Mouse (Mus musculus) embryonic fibroblast, embryonic 13.5 days (primary cell): ENCODE measurements around the gene Tagap. TPM values are rescaled to one million over a fixed set of nuclear protein-coding genes. Genes with fewer than 3 reads are reported as not detected.

Experiments
- H3K27ac ChIP-seq: 2 replicates; pipeline ENCODE4 v1.5.1; 2012; ENCODE audit warnings: low read length, control low read depth, inconsistent platforms; ENCODE audit not compliant: insufficient read depth
- H3K4me1 ChIP-seq: 2 replicates; pipeline ENCODE4 v1.6.1; 2011; ENCODE audit warnings: low read length; ENCODE audit not compliant: control insufficient read depth, insufficient read depth
- H3K4me3 ChIP-seq: 2 replicates; pipeline ENCODE4 v1.5.1; 2011; ENCODE audit warnings: mild to moderate bottlenecking, control low read depth, low read length; ENCODE audit not compliant: insufficient read depth
- CTCF ChIP-seq: IDR thresholded peaks from 2 replicates; pipeline ENCODE4 v1.5.1; 2011; ENCODE audit warnings: mild to moderate bottlenecking, control low read depth, low read length, moderate library complexity, borderline replicate concordance; ENCODE audit not compliant: insufficient read depth
- POLR2A ChIP-seq: IDR thresholded peaks from 2 replicates; pipeline ENCODE4 v1.6.1; 2011; ENCODE audit warnings: low read depth, mild to moderate bottlenecking, control low read depth, low read length, moderate library complexity
- polyA plus RNA-seq: library from polyadenylated mRNA; stranded (reverse); fragments of >200 nt; gene quantifications from 2 replicates; pipeline ENCODE4 v1.2.4, GENCODE M21; 2011; ENCODE audit warnings: low read depth; ENCODE audit not compliant: missing spikeins, insufficient read length

The Tagap gene
- polyA plus RNA-seq, 1 experiment, result not detected

DNA sequence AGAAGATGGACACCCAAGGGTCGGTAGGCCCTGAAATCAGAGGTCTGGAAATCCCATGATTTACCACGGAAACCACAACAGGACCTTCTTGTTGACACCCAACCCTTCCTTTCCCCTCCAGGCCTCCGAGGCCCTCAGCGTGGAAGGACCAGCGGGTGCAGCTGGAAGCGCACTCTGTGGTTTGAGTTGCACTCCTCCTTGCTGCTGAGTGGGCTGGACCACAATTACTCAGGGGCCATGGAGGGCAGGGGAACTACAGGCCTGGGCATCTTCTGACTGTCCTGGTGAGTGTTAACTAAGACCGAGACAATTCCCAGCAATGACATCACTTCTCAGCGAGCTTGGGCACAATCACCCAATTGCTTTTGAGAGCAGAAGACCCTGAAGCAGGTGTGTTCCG lies 36.8 kb upstream of the Tagap start:
- H3K4me1 ChIP-seq, result no peaks in the 10 kb centered on the region
- TF ChIP-seq CTCF, result no peak
- no peak for TF ChIP-seq POLR2A
- no peak overlapping the region for H3K4me3 ChIP-seq
- no peak overlapping the region for H3K27ac ChIP-seq

DNA sequence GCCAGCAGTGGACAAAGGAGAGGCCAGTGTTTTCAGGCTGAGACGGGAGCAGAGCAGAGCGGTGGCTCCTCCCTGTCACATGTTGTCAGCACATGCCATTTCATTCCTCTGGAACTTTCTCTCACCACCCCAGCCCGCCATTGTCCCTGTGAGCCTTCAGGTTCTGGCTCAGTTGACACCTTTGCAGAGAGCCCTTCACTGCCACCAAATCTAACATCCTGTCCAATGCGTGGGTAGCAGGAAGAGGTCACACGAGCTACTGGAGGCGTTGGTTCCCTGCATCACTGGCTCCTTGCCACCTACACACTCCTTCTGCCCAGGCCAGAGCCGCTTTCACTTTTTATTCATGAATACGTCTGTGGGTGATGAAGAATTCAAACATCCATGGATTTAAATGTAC lies 33.1 kb upstream of the Tagap start:
- Histone ChIP-seq H3K4me1 (no peaks in the 10 kb centered on the region), H3K27ac (no peak overlapping the region), H3K4me3 (no peak overlapping the region)
- TF ChIP-seq POLR2A, result no peak
- no peak for TF ChIP-seq CTCF

DNA sequence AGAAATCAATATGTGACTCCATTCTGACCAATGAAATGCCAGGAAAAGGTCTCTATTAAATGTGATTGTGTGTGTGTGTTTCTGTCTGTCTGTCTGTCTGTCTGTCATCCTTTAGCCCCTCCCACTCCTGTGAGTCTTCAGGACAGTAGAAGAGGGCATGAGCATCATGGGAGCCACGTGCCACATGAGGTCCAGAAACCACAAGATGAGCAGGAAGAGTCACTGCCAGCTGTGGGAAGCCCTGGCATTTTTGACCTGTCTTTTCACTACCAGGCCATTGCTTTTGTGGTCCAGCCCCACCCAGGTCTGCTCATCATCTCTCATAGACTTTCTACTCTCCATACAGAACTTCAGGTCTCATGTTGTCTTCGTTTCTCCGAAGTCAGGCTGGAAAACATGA lies 31.7 kb upstream of the Tagap start:
- TF ChIP-seq CTCF, result no peak
- TF ChIP-seq POLR2A, result no peak
- Histone ChIP-seq H3K4me3 (no peak overlapping the region), H3K4me1 (peaks cover 6% of the 10 kb centered on the region; the same call in 1 of the 2 replicates), H3K27ac (no peak overlapping the region)

DNA sequence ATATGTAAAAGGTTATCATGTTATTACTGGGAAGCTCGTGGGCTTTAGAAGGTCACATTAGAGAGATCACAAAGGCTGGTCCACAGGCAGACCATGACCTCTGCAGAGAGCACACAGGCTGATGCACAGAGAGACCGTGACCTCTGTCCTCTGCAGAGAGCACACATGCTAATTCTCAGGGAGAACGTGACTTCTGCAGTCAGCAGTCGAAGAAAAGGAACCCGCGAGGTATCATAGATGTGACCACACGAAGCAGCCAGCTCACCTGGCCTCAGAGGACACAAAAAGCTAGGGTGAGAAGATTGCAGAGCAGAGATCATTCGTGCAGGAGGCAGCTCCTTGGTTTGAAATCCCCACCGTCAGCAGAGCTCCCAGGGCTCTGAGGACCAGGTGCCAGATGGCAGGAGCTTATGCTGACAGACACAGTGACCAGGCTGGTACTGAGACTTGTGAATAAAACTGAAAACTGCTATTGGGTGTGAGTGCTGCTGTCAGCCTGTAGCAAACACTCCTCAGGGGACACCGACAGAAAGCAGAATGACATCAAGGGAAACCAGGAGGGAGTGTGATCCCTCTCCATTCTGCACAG lies 29.7 kb upstream of the Tagap start:
- H3K27ac ChIP-seq, result no peak overlapping the region
- no peak for TF ChIP-seq CTCF
- TF ChIP-seq POLR2A, result no peak

DNA sequence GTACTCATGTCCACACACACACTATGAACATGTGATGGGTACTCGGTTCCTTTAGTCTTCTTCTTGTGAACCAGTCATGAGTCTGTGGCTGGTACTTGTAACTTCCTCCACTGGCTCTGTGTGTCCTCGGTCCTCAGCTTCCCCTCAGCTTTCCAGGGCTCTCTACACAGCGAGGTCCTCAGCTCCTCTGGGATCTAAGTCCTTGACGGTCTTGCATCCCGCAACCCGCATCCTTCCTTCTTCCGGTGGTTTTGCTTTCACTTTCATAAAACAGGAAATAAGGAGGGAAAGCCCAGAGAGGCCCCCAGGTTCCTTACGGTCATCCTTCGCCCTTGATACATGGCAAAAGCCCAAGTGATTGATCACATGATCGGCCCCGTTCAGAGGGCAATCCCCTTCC lies 28.7 kb upstream of the Tagap start:
- peaks cover 6% of the 10 kb centered on the region; the same call in 1 of the 2 replicates for H3K4me1 ChIP-seq
- H3K4me3 ChIP-seq, result no peak overlapping the region
- TF ChIP-seq POLR2A (no peak), CTCF (no peak)
- H3K27ac ChIP-seq, result no peak overlapping the region

More for the DNA sequence above, 29.7 kb upstream of the Tagap start:
- H3K4me3 ChIP-seq, result no peak overlapping the region
- peaks cover 6% of the 10 kb centered on the region; the same call in 1 of the 2 replicates for H3K4me1 ChIP-seq

DNA sequence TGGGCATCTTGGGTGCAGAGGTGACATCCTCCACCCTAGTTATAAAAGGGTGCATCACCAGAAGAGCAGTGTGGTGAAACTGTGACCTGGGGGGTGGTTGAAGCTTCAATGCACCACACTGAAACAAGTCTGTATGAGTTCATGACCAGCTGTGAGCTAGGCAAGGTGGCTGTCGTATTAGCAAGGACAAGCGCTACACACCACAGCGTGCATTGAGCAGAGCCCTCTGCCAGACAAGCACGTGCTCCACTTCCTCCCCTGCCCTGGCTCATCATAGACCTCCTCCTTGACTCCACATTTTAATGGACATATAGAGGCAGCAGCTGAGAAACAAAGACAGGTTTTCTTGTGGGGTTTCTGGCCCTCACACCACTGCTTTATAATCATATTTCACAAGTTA lies 28.0 kb upstream of the Tagap start:
- Histone ChIP-seq H3K4me1 (peaks cover 6% of the 10 kb centered on the region; the same call in 1 of the 2 replicates), H3K4me3 (no peak overlapping the region), H3K27ac (no peak overlapping the region)
- no peak for TF ChIP-seq POLR2A
- no peak for TF ChIP-seq CTCF

DNA sequence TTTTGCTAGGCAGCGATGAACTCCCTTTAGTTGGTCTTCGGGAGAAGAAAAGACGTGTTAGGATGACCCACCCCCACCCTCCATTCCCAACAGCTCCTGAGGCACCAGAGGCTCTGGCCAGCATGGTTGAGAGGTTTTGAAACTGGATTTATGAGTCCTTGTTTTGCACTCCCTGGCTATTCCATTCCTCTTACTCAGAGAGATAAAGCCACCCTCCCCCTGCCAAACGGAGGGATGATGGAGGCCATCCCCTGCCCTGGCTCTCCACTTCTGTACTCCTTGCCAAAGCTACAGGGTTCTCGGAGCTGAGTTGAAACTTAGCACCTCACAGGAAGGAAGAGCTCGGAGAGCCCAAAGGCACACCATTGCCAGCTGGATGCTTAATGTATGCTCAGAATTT lies 26.6 kb upstream of the Tagap start:
- Histone ChIP-seq H3K4me1 (peaks cover 6% of the 10 kb centered on the region; the same call in 1 of the 2 replicates), H3K27ac (no peak overlapping the region), H3K4me3 (no peak overlapping the region)
- TF ChIP-seq POLR2A, result no peak
- TF ChIP-seq CTCF, result no peak

DNA sequence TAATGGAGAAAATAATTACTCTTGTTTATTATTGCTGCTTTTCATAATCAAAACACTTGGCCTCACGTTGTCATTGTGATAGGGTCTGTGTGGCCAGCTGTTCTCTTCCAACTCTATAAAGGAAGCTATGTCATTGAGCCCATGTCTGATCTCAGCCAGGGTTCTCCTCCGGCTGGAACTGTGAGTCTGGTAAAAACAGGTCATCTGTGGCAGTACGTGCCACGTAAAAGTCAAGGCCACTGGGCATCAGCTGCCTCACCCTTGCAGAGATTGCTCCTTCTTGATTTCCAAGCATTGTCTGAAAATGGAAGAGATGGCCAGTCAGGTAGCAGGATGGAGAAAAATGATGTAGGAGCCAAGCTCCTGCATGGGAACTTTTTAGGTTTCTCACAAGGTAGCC lies 25.8 kb upstream of the Tagap start:
- no peak for TF ChIP-seq CTCF
- no peak for TF ChIP-seq POLR2A
- peaks cover 6% of the 10 kb centered on the region; the same call in 1 of the 2 replicates for H3K4me1 ChIP-seq
- no peak overlapping the region for H3K4me3 ChIP-seq
- no peak overlapping the region for H3K27ac ChIP-seq

DNA sequence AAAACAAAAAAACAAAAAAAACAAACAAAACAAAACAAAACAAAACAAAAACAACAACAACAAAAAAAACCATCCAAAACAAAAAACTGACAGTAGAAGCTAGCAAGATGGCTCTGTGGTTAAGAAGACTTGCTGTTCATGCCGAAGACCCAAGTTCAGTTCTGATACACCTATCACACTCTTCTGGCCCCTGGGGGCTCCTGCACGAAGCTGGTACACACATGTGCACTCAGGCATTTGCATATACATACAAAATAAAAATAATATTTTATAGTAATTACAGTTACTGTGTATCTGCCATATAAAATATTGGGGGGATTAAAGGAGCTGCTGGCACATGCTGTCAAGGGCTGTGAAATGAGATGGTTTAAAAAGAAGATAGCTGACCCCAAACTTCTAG lies 24.3 kb upstream of the Tagap start:
- Histone ChIP-seq H3K27ac (no peak overlapping the region), H3K4me1 (peaks cover 6% of the 10 kb centered on the region; the same call in 1 of the 2 replicates), H3K4me3 (no peak overlapping the region)
- TF ChIP-seq POLR2A (no peak), CTCF (no peak)

DNA sequence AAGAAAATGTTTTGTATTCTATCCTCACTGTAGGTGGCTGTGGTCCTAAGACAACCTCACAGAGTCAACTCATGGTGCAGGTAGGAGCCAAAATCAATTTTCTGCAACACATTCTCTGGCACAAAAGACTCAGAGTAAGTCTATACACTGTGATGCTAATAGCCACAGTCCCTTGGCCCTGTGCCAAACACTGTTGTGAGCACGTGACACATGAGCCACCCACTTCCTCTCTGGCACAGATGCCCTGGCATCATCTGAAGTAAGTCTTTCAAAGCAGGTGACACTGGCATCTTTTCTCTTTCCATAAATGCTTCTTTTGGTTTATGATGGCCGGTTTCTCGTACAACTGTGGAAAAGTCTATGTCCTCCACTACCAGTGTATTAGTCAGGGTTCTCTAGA lies 23.4 kb upstream of the Tagap start:
- peaks cover 6% of the 10 kb centered on the region; the same call in 1 of the 2 replicates for H3K4me1 ChIP-seq
- H3K4me3 ChIP-seq, result no peak overlapping the region
- no peak overlapping the region for H3K27ac ChIP-seq
- no peak for TF ChIP-seq POLR2A
- no peak for TF ChIP-seq CTCF
